Mouse (Mus musculus) brain, embryonic 14.5 days (tissue): ENCODE measurements around the gene Mutyh.

Source experiments
- CTCF ChIP-seq: fragments of 200-500 bp; IDR thresholded peaks from 2 replicates; pipeline ENCODE4 v1.5.1; 2012; ENCODE audit warnings: inconsistent platforms, mild to moderate bottlenecking, moderate library complexity, borderline replicate concordance; ENCODE audit not compliant: insufficient read depth, insufficient read length; ENCODE audit errors: extremely low read depth
- POLR2A ChIP-seq: fragments of 200-500 bp; IDR thresholded peaks from 2 replicates; pipeline ENCODE4 v1.6.1; 2012; ENCODE audit warnings: mild to moderate bottlenecking, inconsistent platforms, borderline replicate concordance; ENCODE audit not compliant: poor library complexity, insufficient read depth, insufficient read length, severe bottlenecking; ENCODE audit errors: extremely low read depth

DNA sequence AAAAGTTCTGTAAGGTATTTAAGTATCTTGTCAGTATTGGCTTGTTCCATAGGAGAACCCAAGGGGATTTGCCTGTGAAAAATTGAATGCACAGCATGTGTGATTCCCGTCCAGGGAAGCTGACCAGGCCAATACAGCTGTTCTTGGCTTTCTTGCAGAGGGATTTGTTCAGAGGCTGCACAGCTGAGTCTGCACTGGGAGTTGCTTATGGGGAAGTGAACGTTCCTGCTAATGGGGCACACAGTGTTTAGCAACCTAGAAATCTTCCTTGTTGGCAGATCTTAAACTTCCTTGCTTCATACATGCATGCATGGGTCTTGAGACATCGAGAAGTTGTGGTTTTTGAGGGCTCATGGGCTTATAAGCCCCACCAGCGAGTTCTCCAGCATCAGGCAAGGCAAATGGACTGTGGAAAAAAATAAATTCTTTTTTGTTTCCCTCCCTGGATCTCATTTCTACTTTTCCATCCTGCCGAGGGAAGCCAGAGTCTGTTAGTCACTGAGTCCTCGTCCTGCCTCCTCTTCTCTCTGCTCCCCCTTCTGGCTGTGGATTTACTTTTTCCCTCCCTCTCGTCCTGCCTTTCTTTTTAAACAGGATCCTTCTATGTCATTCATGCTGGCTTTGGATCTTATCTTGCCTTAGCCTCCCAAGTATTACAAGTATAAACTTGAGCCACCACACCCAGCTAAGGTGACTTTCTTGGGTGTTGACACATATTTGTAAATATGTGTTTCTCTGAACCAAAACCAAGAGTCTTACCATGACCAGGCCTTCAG, 19.4 kb upstream of the Mutyh start:
- TF ChIP-seq CTCF (no peak), POLR2A (no peak)
